Mouse (Mus musculus) yolk sac, embryonic 10.5 days (tissue): Measurements from ENCODE around the gene Fam196b.
A peak's percentile ranks its signal among the peaks of the same experiment; 100 is the strongest.

Experiments used
- DNase-seq: peaks from one replicate; pipeline ENCODE4 v3.0.0-alpha.2; 2017; ENCODE audit warnings: low spot score

Fam196b gene

DNA sequence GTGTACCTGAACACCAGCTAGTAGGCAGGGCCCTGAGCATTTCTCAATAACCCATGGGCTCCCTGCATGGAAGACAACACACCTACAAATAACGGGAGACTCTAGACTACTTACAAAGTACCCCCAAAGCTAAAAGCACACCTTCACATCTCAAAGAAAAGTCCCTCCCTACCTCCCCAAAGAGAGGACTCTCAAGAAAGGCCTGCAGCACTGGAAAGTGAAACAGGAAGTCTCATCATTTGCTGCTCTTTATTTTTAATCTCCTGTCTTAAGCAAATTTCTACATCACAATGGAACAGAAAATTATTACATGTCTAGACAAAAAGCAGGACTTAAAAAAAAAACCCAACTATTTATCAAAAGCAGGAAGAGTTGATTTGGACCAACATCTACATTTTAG is 90.7 kb downstream of the Fam196b start:
- DNase-seq: no peak

GRCm38 (mm10) chr11:34406309-34406708 is 91.7 kb downstream of the Fam196b start:
- no peak for DNase-seq

DNA sequence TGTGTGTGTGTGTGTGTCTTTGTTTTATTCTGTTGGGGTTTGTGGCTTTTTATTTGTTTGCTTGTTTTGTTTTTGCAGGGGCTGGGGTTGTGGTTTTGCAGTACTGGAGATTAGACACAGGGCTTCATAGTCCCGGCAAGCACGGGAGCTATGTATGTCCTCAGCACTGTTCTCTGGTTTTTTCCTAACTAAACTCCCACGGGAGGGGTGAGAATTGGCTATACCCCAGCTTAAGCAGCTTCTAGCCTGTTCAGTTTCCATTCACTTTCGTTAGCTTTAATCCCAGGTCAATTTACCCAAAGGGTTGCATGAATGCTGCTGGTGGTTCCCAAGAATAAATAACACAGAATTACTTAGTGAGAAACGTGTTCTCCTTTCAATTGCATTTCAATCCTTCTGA is 92.2 kb downstream of the Fam196b start:
- DNase-seq: no peak

DNA sequence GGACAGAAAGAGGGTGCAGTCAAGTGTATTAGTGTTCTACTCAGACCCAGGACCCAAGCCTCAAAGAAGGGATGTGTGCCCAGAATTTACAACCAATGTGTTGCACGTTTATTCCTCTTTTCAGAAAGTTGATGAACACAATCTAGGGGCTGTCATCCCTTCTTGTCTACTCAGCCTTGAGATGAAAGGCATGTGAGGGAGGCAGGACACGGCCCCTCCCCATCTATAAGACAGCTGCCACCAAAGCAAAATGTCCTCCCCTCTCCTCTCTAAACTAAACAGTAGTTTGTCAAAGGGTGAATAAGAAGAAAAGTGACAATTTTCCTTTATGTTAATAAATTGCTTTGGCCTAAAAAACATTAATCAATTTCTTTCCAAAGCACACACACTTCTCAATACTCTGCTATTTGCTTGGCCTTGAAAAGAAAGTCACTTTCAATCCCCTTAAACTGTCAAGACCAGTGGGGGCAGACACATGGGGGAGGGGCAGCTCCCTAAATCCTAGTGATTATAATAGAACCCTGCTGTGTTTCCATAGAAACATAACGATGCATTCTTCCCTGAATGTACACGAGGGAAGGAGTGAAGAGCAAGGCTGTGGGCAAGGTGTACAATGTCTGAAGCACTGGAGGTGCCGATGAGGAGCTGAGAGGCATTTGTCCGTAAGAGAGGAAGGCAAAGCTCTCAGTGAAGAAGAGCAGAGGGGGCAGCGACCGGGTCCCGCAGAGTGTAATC is 101.4 kb downstream of the Fam196b start:
- DNase-seq: no peak

DNA sequence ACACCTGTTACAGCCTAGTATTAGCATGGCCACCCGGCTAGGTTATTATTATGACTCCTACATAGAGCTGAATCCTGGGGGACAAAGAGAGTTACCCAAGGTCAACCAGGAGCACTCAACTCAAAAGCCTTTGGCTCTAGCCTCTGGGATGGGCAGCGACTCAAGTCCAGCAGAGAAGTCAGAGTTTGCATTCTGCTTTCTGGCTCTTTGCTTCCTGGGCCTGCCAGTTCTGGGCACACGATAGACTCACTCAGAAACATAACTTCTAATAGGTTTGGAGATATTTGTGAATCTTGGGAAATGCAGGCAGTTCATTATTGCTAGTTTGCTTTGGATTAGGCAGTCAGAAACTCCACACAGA is 102.0 kb downstream of the Fam196b start:
- DNase-seq: no peak

- no peak for DNase-seq
These were observed 106.4 kb downstream of the Fam196b start for GRCm38 (mm10) chr11:34421061-34421460.

GRCm38 (mm10) chr11:34424546-34424945 is 109.9 kb downstream of the Fam196b start:
- DNase-seq: no peak

DNA sequence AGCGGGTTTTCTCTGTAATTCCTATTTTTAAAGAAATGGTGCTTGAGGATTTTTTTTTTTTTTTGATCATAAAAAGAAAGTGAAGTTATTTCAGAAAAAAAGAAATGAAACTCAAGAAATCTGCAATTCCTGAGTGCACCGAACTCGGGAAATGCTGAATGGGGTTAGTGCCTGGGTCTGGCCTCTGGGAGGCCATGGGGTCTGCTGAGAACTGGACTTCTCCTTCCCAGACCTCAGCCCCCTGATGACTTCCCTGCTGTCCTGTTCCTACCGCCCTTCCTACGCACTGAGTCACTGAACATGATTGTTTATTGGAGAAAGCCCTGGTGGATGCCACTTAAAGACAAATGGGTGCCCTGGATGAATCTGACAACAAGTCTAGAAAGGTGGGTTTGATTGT is 112.6 kb downstream of the Fam196b start:
- DNase-seq: no peak

GRCm38 (mm10) chr11:34430940-34431339 is 116.3 kb downstream of the Fam196b start:
- DNase-seq: no peak

- DNase-seq: no peak
These were observed 116.7 kb downstream of the Fam196b start for GRCm38 (mm10) chr11:34431371-34431770.

GRCm38 (mm10) chr11:34431978-34432377 is 117.4 kb downstream of the Fam196b start:
- no peak for DNase-seq

- DNase-seq: no peak
These were observed 122.8 kb downstream of the Fam196b start for GRCm38 (mm10) chr11:34437446-34437845.

DNA sequence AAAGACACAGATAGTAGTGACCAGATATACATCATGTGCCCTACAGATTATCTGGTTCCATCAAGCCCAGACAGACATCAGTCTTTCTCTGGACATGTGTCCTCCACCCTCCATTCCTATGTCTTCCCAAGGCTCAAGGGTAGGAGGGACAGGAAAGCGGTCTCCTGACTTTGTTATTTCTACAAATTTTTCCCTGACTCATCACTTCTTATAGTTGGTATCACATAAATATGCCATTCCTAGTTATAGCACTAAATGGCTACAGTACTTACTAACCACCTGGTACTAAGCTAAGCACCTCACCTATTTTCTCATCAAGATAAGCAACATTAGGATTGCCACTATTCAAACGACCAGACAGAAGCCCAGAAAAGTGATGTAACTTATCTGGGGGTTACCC is 123.8 kb downstream of the Fam196b start:
- DNase-seq: no peak

DNA sequence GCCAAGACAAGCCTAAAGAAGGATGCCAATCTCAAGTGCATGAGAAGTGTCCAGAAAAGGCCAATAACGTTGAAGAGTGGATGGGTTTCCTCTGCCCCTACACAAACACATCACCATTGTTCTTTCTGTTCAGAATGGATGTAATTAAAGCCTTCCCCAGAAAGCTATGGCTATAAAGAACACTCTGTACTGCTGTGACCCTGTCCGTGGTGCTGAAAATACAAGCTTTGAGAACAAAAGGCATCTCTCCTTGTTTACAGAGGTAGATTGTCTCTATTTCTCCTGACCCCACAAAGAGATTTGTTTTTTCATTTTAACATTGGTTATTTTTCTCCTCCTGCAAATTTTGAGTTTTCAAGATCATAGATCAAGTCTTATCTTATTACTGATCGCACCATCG is 133.3 kb downstream of the Fam196b start:
- peak; percentile 7 for DNase-seq

DNA sequence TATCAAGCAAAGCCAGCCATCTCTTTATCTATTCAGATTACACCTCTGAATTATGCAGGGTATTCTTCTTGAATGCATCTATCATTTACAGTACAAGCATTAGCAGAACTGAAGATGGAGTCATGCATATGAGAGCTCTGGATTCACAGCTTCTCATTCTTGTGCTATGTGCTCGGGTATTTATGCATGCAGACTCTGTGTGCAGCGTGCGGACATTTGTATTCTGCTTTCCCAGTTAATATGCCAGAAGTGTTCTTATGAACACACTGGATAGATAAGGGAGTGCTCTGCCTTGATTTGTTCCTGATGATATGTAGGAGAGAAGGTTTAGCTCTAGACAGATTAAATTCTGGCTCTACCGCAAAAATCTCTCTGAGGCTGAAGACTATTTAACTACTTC is 135.3 kb downstream of the Fam196b start:
- DNase-seq: no peak

- no peak for DNase-seq
These were observed 152.4 kb downstream of the Fam196b start for GRCm38 (mm10) chr11:34467056-34467455.

DNA sequence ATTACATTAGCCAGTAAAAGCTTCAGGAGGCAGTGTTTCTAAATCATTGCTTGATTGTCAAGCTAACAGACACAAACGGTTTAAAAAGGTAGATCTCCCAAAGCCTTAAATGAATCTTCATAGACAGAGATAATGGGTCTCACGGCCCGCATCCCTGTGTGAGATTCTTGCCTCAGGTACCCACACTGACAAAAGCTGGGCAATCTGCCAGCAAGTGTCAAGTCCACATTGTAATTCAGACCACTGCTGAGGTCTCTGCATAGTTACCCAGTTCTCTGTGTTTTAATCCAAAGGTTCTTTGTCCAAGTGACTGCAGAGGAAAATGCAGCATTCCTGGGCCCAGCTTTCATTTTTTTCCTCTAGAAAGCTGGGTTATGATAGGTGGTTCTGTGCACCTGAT is 153.9 kb downstream of the Fam196b start:
- no peak for DNase-seq

GRCm38 (mm10) chr11:34469792-34470191 is 155.2 kb downstream of the Fam196b start:
- no peak for DNase-seq
